Mouse (Mus musculus): Measurements from ENCODE around the gene Sept9.
"Not testable (repeated sequence)": the region's sequence is repeated elsewhere in the genome, so short reads cannot be mapped to it uniquely, and the experiment has no call there.

Sept9 gene

DNA sequence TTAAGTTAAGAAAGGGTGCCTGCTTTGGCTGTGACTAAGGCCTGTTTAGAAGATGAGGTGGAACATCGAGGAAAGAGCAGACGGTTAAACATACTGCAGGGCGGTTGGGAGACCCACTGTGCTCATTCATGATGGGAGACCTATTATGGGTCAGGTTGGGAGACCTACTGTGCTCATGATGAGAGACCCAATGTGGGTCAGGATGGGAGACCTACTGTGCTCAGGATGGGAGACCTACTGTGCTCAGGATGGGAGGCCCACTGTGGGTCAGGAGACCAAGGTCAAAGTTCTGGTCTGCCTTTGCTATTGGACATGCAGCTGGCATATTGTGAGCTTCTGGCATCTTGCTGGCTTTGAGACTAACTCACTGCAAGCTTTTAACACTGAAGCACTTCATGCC lies 139.6 kb downstream of the Sept9 start:
- no peak for DNase-seq (ENCODE audit: low read depth in 2 of 2, low spot score in 2 of 2)

DNA sequence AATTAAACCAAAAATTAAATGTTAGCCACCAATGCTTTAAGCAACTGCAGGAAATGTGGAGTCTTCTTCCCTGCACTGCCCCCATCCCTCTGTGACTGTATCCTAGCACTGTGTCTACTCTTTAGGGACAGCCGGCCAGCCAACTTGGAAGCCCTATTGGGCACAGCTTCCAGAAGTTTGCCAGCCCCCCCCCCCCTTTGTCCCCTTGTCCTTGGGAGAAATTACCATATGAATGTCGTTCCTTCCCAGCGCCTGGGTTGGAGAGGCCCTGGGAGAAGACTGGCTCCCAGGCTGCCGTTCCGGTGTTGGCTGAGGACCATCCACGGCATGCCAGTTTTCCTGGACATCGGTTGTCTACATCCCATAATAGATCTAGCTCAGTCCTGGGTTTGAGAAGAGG lies 141.8 kb downstream of the Sept9 start:
- DNase-seq (ENCODE audit: low read depth in 2 of 2, low spot score in 2 of 2), result no peak

DNA sequence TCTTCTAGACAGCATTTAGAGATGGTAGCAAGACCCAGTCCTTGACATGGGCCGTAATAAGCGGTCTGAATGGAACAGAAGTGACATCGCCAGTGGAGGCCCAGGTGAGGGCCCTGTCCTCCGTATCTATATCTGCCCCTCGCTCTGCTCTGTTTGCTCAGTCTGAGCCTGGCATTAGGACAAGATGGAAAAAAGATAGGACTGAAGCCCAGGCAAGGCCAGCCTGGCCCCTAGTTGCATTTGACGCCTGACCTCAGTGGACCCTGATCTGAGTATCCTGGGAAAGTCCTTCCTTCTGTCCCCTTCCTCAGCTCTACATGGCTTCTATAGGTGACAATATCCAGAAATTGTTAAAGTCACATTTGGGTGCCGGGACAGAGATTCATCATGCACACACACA lies 142.6 kb downstream of the Sept9 start:
- DNase-seq (ENCODE audit: low read depth in 2 of 2, low spot score in 2 of 2), result no peak

DNA sequence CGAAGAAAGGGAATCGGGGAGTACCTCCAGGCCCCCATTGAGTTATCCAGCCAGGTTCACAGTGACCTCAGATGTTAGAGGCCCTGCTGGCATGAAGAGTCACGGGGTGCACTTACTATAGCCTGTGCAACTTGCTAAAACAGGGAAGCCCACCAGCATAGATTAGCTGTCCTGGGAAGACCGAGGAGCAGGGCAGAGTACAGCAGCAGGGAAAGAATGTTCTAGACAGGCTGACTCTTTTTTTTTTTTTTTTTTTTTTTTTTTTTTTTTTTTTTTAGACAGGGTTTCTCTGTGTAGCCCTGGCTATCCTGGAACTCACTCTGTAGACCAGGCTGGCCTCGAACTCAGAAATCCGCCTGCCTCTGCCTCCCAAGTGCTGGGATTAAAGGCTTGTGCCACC lies 143.0 kb downstream of the Sept9 start:
- DNase-seq (ENCODE audit: low read depth in 2 of 2, low spot score in 2 of 2), result not testable (repeated sequence)

DNA sequence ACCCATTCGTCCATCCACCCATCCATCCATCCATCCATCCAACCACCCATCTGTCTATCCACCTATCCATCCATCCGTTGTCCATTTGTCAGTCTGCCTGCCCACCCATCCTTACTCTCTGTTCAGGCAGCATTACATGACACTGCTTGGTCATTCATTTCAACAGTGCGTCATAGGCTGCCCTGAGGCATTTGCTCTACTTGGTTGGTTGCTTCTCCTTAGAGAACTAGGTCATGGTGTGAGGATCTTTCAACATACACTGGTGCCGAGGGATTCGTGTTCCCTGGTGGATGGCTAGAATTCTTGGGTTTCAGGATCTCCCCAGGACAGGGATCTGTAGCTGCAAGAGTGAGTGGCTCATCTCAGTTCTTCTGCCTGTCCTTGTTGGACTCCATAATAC lies 144.3 kb downstream of the Sept9 start:
- no peak for DNase-seq (ENCODE audit: low read depth in 2 of 2, low spot score in 2 of 2)

DNA sequence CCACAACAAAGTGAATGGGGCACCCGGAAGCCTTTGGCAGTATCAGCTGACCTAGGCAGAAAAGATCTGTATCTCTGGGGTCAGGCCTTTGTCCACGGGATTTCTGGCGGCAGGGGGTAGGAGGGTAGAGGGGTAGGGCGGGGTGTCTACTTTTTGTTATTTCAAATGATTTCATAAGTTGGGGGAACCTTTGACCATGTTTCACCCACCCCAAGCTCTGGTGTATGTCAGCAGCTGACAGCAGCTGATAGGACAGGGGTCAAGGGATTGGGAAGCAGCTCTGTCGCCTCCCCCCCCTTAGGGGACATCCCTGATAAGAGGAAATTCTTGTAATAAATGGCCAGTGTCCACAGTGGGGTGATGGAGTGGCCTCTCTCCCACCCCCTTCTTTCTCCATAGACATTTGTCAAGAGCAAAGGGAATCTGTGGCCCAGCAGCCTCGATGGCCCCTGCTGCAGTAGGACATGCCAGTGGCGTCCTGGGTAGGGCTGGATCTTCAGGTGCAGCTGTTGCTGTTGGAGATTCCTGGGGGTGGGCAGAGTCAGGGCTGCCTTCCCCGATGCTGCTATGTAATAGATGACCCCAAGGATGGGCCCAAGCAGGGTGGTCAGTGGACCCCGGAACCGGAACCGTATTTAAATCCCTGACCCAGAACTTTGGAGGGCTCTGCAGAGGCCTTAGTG lies 145.0 kb downstream of the Sept9 start:
- DNase-seq (ENCODE audit: low read depth in 2 of 2, low spot score in 2 of 2), result no peak

DNA sequence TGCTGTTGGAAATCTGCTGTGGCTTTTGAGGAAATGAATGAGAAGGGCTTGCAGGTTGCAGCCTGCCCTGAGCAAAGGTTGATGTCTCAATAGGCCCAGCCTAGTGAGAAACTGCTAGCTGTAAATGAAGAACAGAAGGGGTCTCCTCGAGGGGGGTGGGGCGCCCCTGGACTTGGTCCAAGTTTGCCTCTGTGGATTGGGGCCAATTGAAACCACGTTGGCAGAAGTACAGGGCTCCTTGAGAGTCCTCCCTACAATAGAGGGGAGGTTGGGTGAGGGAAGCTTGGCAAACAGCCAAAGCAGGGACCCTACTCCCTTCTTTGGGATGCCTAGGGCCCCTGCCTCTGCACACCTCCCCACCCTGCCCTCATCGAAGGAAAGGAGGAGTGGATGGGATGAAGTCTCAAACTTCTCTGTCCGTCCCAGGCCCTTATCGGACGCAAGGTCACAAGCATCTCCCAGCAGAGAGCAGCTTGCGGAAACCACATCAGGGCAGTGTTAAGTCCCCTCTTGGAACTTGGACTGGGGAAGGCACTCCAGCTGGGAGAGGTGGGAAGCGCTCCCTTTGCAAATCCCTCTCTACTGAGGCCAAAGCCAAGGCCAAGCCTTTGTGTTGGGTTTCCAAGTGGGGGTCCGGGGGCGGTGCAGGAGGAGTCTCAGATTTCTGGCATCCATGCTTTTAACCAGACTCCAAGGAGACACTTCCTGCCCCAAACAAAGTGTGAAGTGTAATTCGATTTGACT lies 145.7 kb downstream of the Sept9 start:
- no peak for DNase-seq (ENCODE audit: low read depth in 2 of 2, low spot score in 2 of 2)

DNA sequence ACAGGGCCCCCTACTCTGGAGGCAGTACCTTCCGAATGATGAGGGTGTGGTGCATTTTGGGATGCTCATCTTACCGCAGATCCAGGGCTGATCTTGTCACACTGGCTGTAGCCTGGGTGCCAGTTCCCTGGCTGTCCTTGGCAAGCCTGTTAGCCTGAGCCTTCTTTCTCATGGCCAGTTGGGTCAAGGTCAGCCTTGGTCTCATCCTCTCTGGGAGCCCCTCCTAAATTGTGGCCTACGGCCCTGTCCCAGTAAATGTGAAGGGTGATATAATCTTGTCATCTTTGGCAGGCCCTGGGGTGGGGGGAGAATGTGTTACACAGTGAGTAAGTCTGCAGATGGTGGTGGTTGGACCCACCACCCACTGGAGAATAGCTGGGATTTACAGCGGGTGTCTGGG lies 147.8 kb downstream of the Sept9 start:
- DNase-seq (ENCODE audit: low read depth in 2 of 2, low spot score in 2 of 2), result no peak

DNA sequence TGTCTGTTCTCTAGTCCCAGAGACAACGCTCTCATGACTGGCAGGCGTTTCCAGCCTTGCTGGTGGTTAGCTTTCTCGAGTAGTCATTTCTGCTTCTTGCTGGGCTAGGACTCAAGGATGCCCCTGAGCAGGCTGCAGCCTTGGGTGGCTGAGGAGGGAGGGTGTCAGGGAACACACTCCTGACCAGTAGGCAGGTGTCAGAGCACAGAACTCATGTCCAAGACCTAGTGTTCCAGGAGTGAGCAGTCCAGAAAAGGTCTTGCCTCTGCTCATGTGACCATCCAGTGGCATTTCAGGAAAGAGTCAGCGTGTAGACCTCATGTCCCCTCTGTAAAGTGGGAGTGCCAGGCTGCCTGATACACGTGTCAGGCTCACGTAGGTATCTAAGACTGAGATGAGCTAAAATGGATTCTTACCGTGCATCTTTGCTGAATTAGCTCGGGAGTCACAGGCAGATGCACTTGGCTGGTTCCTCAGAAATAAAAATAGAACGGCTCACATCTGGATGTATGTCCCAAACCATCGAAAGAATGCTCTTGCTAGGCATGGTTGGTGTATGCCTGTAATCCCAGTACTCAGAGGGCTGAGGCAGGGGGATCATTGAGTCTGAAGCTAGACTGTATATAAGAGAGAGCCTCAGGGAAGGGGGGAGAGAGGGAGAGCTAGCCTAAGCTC lies 149.1 kb downstream of the Sept9 start:
- DNase-seq (ENCODE audit: low read depth in 2 of 2, low spot score in 2 of 2), result no peak

DNA sequence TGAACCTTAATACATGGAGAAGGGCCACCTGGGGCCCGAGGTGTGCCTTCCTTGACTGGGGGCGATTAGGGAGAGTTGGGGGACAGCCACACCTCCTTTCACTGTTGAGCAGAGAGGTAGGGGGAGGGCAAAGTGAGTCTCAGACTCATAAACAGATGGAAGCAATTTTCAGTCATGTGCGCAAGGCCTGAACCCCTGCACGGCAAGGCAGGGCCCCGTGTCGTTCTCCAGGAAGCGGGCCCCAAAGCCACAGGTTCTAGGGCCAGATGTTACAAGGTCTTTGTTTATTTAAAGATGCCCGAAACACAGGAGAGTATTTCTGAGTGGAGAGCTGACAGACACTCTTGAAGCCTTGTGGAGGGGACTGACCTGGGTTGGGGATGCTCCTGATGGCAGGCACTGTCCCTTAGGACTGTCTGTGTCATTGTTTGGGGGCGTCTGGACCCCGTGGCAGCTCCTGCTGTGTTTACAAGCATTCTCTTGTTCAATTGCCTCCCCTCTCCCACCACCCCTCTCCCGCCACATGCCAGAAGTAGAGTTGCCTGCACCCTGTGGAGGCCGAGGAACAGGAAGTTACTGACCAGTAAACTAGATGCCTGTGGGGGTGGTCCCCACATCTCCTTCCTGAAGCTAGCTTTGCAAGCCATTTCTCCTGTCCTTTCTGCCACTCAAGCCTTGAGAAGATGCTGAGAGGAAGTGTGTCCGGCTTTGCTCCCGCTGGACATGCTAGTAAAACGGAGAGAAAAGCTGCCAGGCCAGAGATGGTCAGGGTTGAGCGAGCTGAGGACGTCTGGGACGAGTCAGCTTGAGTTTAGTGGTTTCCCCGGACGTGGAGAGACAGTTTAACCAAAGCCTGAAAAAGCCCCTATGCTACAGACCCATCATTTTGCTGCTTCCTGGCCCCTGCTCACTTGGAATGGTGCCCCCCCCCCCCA lies 150.2 kb downstream of the Sept9 start:
- DNase-seq (ENCODE audit: low read depth in 2 of 2, low spot score in 2 of 2), result peak in 1 of 2 experiments; percentile 45

DNA sequence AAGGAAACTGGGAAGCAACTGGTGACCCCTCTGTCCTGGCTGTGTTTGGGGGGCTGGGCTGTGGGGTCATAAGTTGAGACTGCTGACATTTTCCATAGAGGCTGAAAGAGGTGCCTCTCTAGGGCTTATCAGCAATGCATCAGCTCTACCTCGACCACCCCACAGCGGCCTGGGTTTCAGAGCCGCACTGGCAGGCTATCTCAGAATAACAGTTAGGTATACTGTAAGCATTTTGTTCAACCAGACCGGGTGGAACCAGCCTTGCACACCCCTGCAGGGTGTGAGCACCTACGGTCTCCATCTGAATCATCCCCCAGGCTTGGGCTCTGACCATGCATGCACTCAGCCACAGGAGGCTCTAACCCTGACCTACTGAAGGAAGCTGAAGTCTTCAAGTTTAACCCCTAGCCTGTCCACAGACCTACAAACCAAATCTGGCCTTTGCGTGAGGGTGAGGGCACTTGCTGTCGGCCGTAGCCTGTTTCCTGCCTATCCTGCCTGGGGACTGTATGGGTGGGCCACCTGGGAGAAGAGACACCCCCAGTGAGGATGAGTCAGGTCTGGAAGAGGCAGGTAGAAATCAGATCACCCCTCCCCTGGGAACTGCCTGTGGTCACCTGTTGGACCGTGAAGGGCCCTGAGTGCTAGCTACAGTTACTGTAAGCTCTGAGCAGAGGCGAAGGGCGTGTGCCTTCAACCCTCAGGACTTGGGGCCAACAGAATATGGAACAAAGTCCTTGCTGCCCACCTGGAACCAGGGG lies 151.2 kb downstream of the Sept9 start:
- no peak for DNase-seq (ENCODE audit: low read depth in 2 of 2, low spot score in 2 of 2)

DNA sequence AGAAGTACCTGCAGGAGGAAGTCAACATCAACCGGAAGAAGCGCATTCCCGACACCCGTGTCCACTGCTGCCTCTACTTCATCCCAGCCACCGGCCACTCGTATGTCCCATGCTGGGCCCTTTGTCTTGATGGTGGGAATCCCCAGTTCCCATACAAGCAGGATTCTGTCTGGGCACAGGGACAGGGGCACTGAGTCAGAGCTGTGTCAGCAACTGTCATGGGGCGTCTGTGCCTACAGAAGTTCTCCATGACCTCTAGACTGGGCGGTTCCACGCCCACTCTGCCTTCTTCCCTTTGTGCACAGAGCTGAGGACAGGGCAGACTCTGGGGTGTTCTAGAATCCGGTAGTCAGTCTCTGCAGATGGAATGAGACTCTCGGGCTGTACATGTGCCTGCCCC lies 153.7 kb downstream of the Sept9 start:
- no peak for DNase-seq (ENCODE audit: low read depth in 2 of 2, low spot score in 2 of 2)

DNA sequence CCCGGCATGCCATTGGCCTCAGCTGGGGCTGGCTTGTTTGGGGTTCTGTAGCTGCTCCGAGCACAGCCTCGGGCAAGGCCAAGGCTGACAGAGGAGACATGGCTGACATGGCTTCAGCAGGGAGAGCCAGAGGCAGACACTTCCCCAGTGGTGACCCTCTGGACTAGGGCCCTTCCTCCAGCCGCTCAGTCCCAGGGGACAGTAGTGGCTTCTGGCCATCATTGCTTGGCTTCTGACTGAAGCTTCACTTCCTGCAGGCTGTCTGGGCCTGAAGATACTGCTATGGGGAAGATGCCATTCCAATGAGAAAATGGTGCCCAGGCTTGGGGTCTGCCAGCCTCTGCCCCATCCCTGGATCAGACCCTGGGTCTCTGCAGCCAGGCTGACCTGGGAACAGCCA lies 154.6 kb downstream of the Sept9 start:
- DNase-seq (ENCODE audit: low read depth in 2 of 2, low spot score in 2 of 2), result no peak

DNA sequence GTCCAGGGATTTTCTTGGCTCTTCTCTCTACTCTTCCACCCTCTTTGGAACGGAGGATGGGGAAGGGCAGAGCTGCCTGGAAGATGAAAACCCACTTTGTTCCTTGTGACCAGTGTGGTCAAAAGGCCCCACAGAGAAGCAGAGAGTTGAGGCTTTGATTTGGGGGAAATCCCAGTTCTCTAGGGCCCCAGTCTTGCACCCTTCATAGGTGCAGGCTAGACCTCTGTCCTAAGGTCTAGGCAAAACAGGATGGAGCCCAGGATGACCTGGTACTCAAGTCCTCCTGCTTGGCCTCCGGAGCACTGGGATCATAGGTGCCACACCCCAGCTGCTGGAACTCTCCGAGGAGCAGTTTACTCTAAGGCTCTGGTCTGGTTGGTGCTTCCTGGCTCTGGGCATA lies 157.5 kb downstream of the Sept9 start:
- DNase-seq (ENCODE audit: low read depth in 2 of 2, low spot score in 2 of 2), result no peak

DNA sequence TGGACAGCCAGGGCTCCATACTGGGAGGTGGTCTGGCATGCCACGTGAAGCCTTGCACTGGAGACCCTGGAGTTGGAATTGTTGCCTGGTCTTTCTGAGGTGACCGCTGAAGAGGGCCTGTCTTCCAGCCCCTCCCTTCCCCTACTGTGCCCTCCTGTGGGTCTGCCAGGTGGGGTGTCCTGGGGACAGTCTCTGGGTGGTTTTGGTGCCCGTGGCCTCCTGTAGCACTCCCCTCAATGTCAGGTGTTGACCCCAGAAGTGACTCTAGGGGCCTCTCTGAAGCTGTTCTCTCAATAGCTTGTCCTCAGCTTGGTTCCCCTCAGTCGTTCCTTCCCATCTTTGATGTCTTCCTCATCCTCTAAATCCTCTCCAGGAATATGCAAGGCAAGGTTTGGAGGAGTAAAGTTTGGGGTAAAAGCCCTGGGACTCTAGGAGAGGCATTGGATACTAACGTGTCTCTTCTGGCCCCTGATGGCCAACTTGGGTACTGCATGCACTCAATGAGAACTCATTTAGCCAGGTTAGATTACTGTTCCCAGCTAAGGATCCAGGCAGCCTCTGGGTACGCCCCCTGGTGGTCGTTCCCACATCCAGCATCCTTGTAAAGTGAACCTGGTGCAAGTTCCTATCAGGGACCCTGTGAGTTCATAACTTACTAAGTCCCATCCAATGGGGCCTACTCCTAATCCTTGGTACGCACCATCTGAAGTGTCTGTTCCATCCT lies 158.6 kb downstream of the Sept9 start:
- peak; percentile 91 to 96 for DNase-seq (ENCODE audit: low read depth in 2 of 2, low spot score in 2 of 2)

DNA sequence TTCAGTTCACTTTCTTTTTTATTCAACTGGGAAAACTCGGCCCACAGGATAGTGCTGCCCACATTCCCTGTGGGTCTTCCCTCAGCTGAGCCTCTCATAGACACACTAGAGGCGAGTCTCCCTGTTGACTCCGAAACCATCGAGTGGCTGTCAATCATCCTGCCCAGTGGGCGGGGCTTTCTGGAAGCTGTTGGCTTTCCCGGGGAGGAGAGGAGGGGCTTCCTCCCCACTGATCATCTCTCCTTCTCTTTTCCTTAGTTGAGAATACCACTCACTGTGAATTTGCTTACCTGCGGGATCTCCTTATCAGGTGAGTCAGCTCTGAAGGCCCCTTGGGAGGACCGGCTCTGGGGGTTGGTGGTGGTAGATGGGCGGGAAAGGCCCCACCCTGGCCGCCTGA lies 159.7 kb downstream of the Sept9 start:
- DNase-seq (ENCODE audit: low read depth in 2 of 2, low spot score in 2 of 2), result no peak

DNA sequence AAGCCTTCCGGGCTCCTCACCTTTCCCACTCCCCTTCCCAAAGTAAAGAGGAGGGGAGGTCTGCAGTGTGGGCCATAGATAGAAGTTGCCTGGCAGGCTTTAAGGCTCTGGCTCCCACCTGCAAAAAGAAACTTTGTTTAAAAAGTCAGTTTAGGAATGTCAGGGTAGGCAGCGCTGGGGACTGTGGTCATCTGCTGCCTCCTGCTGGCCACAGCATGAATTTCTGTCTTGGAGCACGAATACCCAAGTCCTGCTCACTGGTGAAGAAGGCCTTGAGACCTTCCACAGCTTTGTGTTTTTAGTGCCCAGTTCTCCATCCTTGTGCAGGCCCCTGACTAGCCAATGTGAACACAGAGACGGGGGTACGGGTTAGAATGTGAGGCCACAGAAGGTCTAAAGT lies 160.4 kb downstream of the Sept9 start:
- peak; percentile 65 to 78 for DNase-seq (ENCODE audit: low read depth in 2 of 2, low spot score in 2 of 2)

DNA sequence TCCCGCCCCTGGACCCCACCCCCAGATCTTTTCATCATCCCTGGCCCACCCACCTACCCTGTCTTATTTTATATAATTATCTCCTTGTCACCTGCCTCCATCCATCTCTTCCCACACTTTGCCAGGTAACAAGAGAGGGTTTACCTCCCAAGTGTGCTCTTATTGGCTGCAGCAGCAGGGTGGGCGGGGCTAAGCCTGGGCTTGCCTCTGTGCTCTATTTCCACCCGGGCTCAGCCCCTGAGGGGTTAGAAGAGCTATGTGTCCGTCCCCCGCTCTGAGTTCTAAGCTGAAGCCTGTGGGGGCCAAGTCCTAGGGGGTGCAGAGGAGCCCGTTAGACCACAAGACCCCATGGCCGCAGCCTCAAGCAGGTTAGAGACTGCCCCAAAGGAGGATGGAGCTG lies 161.1 kb downstream of the Sept9 start:
- DNase-seq (ENCODE audit: low read depth in 2 of 2, low spot score in 2 of 2), result no peak

DNA sequence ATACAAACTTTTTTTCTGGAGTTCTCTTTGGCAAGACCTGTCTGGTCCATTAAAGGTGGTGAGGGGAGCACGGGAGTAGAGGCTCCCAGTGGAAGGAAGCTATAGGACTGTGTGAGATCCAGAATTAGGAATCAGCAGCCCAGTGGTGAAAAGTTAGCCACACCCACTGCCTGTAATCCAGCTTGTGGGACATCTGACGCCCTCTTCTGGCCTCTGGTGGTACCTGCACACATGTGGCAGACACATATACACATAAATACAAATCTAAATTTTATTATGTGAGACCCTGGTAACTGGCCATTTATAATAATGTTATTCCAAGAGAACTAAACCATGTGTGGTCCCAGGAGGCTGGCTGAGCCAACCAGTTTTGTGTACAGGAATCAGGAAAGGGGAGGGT lies 162.8 kb downstream of the Sept9 start:
- DNase-seq (ENCODE audit: low read depth in 2 of 2, low spot score in 2 of 2), result no peak

DNA sequence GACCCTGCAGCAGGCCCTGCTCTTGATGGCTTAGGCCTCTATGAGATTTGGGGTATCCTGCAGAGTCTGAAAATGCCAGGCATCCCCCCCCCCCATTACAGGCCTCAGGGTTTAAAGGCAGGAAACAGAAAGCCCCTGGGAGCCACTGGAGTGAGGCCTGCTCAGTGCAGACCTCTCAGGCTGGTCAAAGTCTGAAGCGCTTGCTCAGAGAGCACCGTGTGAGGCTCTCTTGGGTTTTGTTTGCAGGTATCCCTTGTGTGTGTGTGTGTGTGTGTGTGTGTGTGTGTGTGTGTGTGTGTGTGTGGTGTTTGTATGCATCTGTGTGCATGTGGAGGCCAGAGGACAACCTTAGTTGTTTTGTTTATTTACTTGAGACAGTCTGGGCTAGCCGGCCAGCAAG lies 164.5 kb downstream of the Sept9 start:
- no peak for DNase-seq (ENCODE audit: low read depth in 2 of 2, low spot score in 2 of 2)
